Mouse (Mus musculus) kidney, adult 8-10 months (tissue): ENCODE measurements around the gene Syt6.

ENCODE experiments used
- DNase-seq, 2 experiments: peaks; one replicate each; pipeline ENCODE4 v3.0.0; 2022

Syt6 gene

DNA sequence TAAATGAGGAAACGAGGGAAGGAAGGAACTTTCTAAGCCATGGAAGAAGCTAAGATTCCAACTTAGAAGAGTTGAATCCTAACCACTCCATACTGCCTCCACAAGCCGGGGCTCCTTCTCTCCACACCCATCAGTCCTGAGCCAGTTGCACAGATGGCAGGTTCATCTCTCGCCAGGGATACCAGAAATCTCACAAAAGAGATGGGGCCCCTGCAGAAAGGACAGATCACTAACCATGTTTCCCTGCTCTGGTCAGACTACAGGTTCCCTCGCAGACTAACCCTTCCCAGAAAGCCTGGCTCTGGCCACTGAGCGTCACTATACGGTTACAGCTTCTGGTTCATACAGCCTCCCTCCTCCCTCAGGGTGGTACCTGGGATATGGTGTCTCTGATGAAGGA, 74.7 kb downstream of the Syt6 start:
- no peak for DNase-seq

DNA sequence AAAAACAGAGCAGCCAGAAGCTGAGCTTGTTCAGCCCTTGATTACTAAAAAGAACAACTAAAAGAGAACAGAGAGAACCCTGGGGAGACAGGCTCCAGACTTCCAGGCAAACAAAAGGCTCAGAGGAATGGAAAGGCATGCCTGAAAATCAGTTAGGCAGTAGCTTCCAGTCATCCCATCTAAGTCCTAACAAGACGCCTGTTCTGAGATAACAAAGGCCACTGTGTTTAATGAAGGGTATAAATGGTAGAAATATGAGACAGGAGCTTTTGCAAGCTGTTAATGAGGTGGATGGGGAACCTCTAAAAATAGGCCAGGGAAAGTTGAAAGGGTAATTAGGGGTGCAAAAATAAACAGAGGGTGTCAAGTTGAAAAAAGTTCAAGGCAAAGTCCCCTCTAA, 75.4 kb downstream of the Syt6 start:
- DNase-seq = no peak

DNA sequence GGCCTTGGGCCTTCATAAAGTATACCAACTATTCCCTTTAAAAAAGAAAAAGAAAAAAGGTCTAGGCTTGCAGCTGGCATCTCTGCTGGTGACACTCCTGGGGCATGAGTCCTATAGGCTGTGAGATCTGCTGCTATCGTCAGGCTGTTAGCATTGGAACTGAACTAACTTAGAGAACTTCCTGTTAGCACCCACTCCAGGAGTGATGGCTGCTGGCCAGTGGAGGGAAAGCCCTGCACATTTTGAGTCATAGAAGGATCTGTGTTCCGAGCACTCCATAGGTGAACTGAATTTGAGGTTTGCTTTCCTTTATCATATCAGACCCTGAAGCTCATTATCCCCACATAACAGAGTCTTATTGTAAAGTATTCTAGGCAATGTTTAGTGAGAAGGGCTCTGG, 85.0 kb downstream of the Syt6 start:
- no peak for DNase-seq

DNA sequence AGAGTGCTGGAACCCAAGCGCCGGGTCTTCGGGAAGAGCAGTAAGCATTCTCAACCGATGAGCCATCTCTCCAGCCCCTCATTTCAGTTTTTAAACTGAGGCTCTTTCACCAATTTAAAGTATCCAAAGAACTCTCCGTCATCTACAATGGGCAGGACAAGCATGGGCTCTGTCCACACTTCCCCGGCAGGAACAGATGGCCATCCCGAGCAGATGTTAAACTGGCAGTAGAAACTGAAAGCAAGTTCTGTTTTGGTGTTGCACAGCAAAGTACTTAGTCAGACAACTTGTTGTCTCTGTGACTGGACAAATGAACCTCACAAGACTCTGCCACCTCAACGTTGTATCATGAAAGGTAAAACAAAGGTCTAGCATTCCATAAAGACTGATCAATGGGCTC, 86.7 kb downstream of the Syt6 start:
- no peak for DNase-seq

DNA sequence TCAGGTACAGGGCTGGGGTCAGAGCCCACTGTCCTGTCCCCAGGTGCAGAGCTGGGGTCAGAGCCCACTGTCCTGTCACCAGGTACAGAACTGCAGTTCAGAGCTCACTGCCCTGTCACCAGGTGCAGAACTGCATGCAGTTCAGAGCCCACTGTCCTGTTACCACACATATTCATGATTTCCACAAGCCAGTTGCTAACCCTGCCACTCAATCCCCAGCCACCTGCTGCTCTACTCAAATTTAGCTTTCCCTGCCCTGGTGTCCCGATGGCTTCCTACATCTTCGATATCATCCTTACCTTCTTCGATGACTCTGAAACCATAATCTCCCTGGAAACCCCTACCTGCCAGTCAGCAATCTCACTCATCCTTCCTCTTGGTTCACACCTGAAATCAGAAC, 88.4 kb downstream of the Syt6 start:
- no peak for DNase-seq

DNA sequence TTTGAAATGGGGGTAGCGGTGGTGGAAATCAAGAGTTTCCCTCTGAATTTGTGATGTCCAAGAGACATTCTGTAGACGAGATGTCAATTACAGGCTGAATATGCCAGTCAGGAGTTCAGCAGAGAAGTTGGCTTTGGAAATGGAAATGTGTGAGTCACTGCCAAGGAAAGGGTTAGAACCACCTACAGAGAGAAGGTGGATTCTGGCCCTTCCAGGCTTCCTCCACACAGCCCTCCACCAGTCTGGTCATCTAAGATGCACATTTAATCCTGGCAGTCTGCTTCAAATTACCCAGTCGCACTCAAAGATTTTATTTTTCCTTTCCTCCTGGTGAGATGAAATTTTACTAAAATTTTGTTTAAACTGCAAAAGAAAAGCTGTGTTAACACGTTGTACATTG, 97.1 kb downstream of the Syt6 start:
- no peak for DNase-seq

DNA sequence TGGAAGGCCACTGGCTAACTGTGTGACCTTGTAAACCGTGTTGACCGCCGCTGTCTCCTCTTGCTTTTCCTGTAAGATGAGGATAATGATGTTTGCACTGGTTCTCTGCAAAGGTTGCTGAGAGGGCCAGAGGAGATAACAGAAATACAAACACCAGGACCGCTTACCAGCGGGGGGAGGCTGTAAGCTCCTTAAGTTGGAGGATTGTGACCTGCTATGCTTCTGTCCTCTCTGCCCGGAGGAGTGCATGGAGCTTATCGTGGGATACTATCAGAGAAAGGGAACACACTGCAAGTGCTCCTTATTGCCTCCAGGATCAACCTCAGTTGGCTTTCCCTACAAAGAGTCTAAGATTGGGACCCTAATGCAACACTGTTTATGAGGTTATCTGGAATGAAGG, 97.7 kb downstream of the Syt6 start:
- DNase-seq = no peak

DNA sequence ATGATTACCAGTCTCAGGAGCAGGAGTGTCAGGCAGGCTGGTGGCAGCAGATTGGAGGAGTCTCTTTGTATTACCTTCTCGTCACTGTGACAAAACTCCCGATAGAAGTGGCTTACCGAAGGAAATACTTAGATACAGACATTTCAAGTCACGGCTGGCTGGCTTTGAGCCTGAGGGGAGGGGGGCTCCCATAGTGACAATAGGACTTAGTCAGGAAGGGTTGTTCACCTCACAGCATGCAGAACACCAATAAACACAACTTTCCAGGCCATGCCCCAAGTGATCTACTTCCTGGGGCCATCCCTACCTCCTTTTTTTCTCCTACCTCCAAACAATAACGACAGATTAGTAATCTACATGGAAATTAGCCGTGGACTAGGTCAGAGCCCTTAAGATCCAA, 103.8 kb downstream of the Syt6 start:
- no peak for DNase-seq

DNA sequence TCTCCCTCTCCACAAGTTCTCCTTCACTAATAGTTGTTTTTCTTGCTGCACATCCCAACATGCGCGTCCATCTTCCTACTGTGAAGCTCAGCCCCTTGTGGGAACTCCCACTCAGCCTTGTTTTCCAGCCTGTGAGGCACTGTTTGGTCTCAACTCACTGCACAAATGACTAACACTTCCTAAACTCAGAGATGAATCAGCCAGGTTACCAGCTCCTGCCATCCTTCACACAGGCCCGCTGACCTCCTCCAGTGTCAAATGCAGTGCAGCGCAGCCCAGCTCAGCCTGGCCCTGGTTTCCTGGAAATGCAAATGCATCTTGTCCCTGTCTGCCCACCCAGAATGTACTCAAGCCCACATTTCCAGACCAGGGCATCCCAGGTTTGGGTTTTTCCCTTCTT, 107.4 kb downstream of the Syt6 start:
- no peak for DNase-seq

DNA sequence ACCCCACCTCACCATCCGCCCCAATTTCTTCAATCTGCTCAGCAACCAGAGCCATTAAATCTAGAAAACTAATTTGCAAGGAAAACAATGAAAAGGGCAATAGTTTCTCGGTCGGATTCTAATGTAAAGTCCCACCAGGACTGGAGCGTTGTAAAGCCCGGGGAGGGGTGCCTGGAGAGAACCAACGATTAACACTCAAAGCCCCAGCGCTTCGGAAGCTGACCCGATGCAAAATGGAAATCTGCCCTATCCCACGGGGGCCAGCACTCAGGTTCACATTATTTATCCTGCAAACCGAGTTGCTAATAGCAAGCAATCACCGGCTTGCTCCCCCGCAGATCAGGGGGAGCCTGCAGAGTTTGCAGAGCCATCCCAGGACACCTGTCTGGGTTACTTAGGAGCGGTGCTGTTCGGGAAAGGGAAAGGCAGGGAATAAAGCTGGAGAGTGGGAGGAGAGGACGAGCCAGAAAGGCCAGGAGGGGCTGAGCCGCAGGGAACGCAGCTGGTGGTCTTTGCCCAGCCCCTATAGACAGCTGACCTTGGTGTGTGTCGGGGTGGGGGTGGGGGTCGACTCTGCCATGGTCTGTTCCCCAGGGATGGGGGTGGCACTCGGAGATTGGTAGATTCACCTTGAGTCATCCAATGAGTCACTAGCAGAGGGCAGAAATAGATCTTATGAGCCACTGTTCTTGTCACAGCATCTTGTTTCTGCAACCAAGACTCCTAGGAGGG, 108.4 kb downstream of the Syt6 start:
- no peak for DNase-seq

DNA sequence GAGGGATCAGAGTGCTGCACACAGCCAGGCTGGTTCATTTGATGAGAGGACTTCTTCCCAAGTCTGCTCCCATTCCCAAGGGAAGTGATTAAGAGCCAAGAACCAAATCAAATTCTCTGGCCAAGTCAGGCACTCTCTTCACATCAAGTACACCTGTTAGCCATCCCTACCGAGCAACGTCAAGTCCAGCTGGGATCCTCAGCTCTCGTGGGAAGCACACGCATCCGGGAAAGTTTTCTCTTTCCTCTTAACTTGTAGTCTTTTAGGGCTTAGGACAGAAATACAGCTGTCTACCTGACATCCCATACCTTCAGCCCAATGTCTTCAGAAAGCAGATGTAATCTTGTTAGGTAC, 108.9 kb downstream of the Syt6 start:
- no peak for DNase-seq

DNA sequence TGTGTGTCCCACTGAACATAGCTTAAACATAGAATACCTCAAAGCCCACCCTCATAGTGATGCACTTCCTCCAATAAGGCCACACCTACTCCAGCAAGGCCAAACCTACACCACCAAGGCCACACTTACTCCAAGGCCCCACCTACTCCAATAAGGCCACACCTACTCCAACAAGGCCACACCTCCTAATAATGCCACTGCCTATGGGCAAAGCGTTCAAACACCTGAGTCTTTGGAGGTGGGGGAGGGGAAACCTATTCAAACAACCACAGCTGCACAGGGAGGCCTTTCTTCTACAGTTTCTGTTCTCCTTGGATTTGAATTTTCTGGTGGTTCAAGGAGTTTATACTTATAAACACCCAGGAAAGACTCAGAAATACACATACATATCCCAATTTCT, 114.0 kb downstream of the Syt6 start:
- DNase-seq = no peak

DNA sequence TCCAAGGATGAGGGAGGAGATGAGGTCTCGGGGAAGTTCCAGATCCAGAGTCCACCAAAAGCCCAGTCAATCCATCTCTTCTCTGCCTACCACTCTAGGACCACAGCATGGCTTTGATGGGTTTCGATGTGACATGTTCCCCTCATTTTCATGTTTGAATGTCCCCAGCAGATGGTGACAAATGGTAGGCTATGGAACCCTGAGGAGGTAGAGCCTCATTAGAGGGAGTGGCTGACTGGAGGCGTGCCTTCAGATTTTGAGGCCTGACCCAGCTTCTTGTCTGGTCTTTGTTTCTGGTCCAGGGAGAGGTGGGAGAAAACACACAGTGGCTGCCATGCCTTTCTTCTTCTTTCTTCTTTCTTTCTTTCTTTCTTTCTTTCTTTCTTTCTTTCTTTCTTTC, 115.5 kb downstream of the Syt6 start:
- DNase-seq = peak; percentile 1 to 10
